Mouse (Mus musculus) left cerebral cortex, adult 2 months (tissue): ENCODE results near the gene Hist1h3b. TPM values are rescaled to one million over a fixed set of nuclear protein-coding genes. Genes with fewer than 3 reads are reported as not detected.

Experiments used
- DNase-seq, 2 experiments: peaks; one replicate each; pipeline ENCODE4 v3.0.0; 2021 to 2022; ENCODE audit warnings: low spot score in 2 of 2, mixed read lengths in 1 of 2; ENCODE audit errors: extremely low spot score in 1 of 2
- H3K27ac ChIP-seq: fragments of 200-600 bp; 2 replicates; pipeline ENCODE4 v1.8.1; 2022
- H3K4me3 ChIP-seq: fragments of 200-600 bp; 2 replicates; pipeline ENCODE4 v1.8.1; 2022
- CTCF ChIP-seq: fragments of 200-600 bp; IDR thresholded peaks from 2 replicates; pipeline ENCODE4 v1.8.1; 2022; ENCODE audit warnings: antibody characterized with exemption, mild to moderate bottlenecking, moderate library complexity
- intact Hi-C: fragments of 180-260 bp; cut with DNase I; formaldehyde crosslinking; loops from one replicate; pipeline ENCODE4 v1.15.1; 2025
- total RNA-seq, 2 experiments: library from RNA; stranded (reverse); gene quantifications; 2 replicates each; pipeline ENCODE4 v1.2.3; 2021

The Hist1h3b gene
- total RNA-seq, 2 experiments from 2014 or later = 6.6 to 7.5 TPM

- TF ChIP-seq CTCF = no peak
- no peak overlapping the region for H3K4me3 ChIP-seq
- intact Hi-C loops = loop anchor here (5.0 kb wide), 3 partner anchors 178 to 1718 kb away; partner anchors contain the start of genes Abt1, Hist1h2ag, Hist1h2bj and Hist1h4d
- H3K27ac ChIP-seq = peak overlapping the region; percentile 87; the same call in 1 of the 2 replicates
- no peak for DNase-seq
Measured at GRCm38 (mm10) chr13:23759916-23760239, 7.8 kb downstream of the Hist1h3b start.

DNA sequence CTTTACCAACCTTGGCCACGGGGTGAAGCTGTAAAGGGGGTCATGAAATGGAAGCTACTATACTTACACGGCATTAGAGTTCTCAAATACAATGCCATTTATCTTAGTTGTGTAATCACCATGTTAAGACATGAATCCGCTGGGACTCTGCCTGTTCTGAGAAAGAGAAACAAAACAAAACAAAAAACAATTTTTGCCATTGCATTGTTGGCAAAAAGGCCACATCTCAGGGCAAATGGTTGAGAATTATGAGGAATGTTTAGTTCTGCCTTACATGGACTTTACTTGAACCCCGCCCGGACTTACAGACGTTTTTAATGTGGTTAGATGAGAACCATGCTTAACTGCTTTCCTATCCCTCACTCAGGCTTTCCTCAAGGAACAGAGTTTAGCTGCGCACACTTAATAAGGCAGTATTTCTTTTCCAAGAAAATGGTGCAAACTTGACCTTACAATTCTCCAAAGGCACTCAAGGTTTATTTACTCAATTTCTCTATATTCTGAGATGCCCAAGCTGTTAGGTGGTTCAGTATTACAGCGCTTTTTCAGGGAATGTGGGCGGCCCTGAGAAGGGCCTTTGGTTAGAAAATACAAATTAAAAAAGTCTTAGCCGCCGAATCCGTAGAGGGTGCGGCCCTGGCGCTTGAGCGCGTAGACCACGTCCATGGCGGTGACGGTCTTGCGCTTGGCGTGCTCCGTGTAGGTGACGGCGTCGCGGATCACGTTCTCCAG lies 8.3 kb downstream of the Hist1h3b start:
- DNase-seq = peak in 1 of 2 experiments; percentile 19
- Histone ChIP-seq H3K27ac (peak overlapping the region; percentile 87), H3K4me3 (peak overlapping the region; percentile 66)
- TF ChIP-seq CTCF = no peak; the same call in 1 of the 2 replicates
- intact Hi-C loops = loop anchor here (5.0 kb wide), 3 partner anchors 178 to 1718 kb away; partner anchors contain the start of genes Abt1, Hist1h2ag, Hist1h2bj and Hist1h4d

GRCm38 (mm10) chr13:23760972-23761864 lies 9.2 kb downstream of the Hist1h3b start, which contains the start of gene Hist1h4a:
Gene Hist1h4a, minus strand, starts transcription at chr13:23761230.
- TF ChIP-seq CTCF = no peak
- peak within 1 kb of the TSS; percentile 66 for H3K4me3 ChIP-seq
- peak; percentile 98 to 99 for DNase-seq
- intact Hi-C loops = loop anchor here (1.0 to 5.0 kb wide), 4 partner anchors 140 to 1719 kb away; partner anchors contain the start of genes Abt1, Hist1h2ag, Hist1h2be and Hist1h2bj
- H3K27ac ChIP-seq = peak within 1 kb of the TSS; percentile 87

GRCm38 (mm10) chr13:23761871-23762821 lies 10.1 kb downstream of the Hist1h3b start, which contains the start of gene Hist1h3a:
Gene Hist1h3a, minus strand, starts transcription at chr13:23762386.
- H3K4me3 ChIP-seq = peak within 1 kb of the TSS; percentile 66
- peak within 1 kb of the TSS; percentile 90 for H3K27ac ChIP-seq
- intact Hi-C loops = loop anchor here (1.0 to 5.0 kb wide), 4 partner anchors 141 to 1720 kb away; partner anchors contain the start of genes Abt1, Hist1h2ag, Hist1h2be and Hist1h2bj
- peak; percentile 50 to 57 for DNase-seq

- DNase-seq = no peak
- H3K27ac ChIP-seq = peak overlapping the region; percentile 90
- intact Hi-C loops = loop anchor here (5.0 kb wide), 3 partner anchors 181 to 1721 kb away; partner anchors contain the start of genes Abt1, Hist1h2ag, Hist1h2bj and Hist1h4d
- no peak for TF ChIP-seq CTCF
- H3K4me3 ChIP-seq = peak overlapping the region; percentile 66
Measured at GRCm38 (mm10) chr13:23763242-23763585, 11.1 kb downstream of the Hist1h3b start.

DNA sequence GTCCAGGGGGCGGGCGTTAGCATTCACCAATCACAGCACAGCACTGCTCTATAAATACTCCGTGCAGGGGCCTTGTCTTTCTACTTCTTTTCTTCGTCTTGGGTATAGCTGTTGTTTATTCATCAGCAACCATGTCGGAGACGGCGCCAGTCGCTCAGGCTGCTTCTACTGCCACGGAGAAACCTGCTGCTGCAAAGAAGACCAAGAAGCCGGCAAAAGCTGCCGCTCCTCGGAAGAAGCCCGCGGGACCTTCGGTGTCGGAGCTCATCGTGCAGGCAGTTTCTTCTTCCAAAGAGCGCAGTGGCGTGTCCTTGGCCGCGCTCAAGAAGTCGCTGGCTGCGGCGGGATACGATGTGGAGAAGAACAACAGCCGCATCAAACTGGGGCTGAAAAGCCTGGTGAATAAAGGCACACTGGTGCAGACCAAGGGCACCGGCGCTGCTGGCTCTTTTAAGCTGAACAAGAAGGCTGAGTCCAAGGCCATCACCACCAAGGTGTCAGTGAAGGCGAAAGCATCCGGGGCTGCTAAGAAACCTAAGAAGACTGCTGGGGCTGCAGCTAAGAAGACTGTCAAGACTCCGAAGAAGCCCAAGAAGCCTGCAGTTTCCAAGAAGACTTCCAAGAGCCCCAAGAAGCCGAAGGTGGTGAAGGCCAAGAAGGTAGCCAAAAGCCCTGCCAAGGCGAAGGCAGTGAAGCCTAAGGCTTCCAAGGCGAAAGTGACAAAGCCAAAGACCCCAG lies 11.7 kb downstream of the Hist1h3b start, which contains the start of gene Hist1h1a:
Gene Hist1h1a, plus strand, starts transcription at position 81 of the 738 bp plus-strand sequence.
- no peak for TF ChIP-seq CTCF
- Histone ChIP-seq H3K4me3 (peak within 1 kb of the TSS; percentile 66), H3K27ac (peak within 1 kb of the TSS; percentile 90)
- DNase-seq = peak; percentile 77 to 78
- intact Hi-C loops = loop anchor here (5.0 kb wide), 3 partner anchors 181 to 1721 kb away; partner anchors contain the start of genes Abt1, Hist1h2ag, Hist1h2bj and Hist1h4d

DNA sequence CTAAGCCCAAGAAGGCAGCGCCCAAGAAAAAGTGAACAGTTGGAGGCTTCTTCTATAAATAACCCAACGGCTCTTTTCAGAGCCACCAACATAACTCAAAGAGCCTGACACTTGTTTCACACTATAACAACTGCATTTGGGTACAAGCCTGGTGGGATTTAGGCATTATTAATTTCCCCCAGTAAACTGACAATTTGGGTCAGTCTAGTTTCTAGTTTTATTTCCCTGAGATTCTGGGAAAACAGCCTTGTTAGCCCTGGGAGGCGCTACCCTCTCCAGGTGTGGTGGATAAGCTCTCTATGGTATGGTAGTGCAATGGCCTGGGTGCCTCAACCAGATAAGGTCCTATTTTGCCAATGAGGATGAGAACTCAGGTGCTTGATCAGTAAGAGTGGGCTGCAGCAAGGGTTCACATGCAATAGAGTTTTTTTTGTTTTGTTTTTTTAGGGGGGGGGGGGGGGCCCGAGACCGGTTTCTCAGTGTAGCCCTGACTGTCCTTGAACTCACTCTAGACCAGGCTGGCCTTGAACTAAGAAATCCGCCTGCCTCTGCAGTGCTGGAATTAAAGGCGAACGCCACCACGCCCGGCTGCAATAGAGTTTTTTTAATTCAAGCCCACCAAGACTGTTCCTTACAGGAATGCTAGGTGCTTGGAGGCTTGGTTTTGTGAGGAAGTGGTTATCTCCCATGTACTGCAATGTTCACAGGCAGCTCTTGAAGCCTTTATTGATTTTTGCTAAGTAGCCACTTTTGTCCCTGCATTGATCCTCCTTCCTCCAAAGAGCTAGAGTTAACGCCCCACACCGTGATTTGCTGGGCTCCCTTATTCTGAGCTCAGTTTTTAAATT lies 12.5 kb downstream of the Hist1h3b start:
- no peak for DNase-seq
- peak overlapping the region; percentile 90; the same call in 1 of the 2 replicates for H3K27ac ChIP-seq
- peak overlapping the region; percentile 66; the same call in 1 of the 2 replicates for H3K4me3 ChIP-seq
- TF ChIP-seq CTCF = no peak
- intact Hi-C loops = loop anchor here (5.0 kb wide), 3 partner anchors 182 to 1722 kb away; partner anchors contain the start of genes Abt1, Hist1h2ag, Hist1h2bj and Hist1h4d

DNA sequence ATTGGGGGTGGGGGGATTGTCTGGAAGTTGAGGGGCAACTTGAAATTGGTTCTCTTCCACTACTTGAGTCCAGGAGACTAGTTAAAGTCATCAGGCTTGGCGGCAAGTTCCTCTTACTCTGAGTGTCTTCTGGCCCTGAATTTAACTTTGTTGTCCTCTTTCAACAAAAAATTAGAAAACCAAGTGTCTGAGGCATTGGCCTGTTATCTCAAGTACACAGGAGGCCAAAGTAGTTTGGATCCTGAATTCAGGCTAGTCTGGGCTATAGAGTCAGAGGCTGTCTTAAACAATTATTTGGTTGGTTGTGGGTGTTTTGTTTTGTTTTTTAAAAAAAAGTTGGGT lies 13.1 kb downstream of the Hist1h3b start:
- intact Hi-C loops = no loop called here
- Histone ChIP-seq H3K4me3 (no peak overlapping the region), H3K27ac (no peak overlapping the region)
- no peak for TF ChIP-seq CTCF
- DNase-seq = no peak

GRCm38 (mm10) chr13:23766772-23767171 lies 14.7 kb downstream of the Hist1h3b start:
- H3K27ac ChIP-seq = no peak overlapping the region
- no peak overlapping the region for H3K4me3 ChIP-seq
- TF ChIP-seq CTCF = no peak
- DNase-seq = no peak
- intact Hi-C loops = no loop called here
